Mouse (Mus musculus) CH12.LX (cell line): ENCODE measurements around the gene Pdia6. TPM values are rescaled to one million over a fixed set of nuclear protein-coding genes. Genes with fewer than 3 reads are reported as not detected.
A peak's percentile ranks its signal among the peaks of the same experiment; 100 is the strongest.

Source experiments
- DNase-seq: peaks from one replicate; pipeline ENCODE4 v3.0.0-alpha.2; 2013; ENCODE audit errors: extremely low read depth
- H3K27ac ChIP-seq: 2 replicates; pipeline ENCODE4 v1.5.1; 2012; ENCODE audit warnings: low read depth, mild to moderate bottlenecking, control low read depth, moderate library complexity; ENCODE audit not compliant: insufficient read depth
- H3K27me3 ChIP-seq: replicated peaks from 2 replicates; pipeline ENCODE3; 2012; ENCODE audit warnings: inconsistent platforms
- H3K36me3 ChIP-seq, 2 experiments: replicated peaks in 1 of 2; 2 replicates each; pipeline versions ENCODE3 to v1.6.1; 2012; ENCODE audit warnings: inconsistent platforms in 1 of 2, low read length in 1 of 2, mild to moderate bottlenecking in 1 of 2, mixed read lengths in 1 of 2, moderate library complexity in 1 of 2; ENCODE audit not compliant: control insufficient read depth in 1 of 2, insufficient read depth in 1 of 2
- H3K4me1 ChIP-seq, 2 experiments: 2 replicates each; pipeline ENCODE4 v1.6.1; 2012; ENCODE audit warnings: inconsistent platforms in 1 of 2, moderate library complexity in 1 of 2; ENCODE audit not compliant: insufficient read depth in 2 of 2, control insufficient read depth in 1 of 2
- H3K4me2 ChIP-seq: 2 replicates; pipeline ENCODE4 v1.6.1; 2012; ENCODE audit warnings: low read depth, mild to moderate bottlenecking, control low read depth; ENCODE audit not compliant: poor library complexity, insufficient read depth, severe bottlenecking
- H3K4me3 ChIP-seq, 3 experiments: fragments of 150-350 bp in 1 of 3; sonication (generic) in 1 of 3; replicated peaks in 1 of 3; 2 replicates each; pipeline versions ENCODE3 to v1.5.1; 2011 to 2012; ENCODE audit warnings: low read depth in 2 of 3, low read length in 2 of 3, mild to moderate bottlenecking in 2 of 3, moderate library complexity in 2 of 3, control low read depth in 1 of 3, improper control_type of control experiment in 1 of 3, inconsistent platforms in 1 of 3, mixed read lengths in 1 of 3; ENCODE audit not compliant: poor library complexity in 1 of 3
- H3K79me2 ChIP-seq: replicated peaks from 2 replicates; pipeline ENCODE4 v1.6.1; 2012; ENCODE audit warnings: mild to moderate bottlenecking, moderate library complexity; ENCODE audit not compliant: control insufficient read depth, poor library complexity, insufficient read depth, severe bottlenecking; ENCODE audit errors: extremely low read depth
- H3K9ac ChIP-seq: 2 replicates; pipeline ENCODE4 v1.6.1; 2012; ENCODE audit warnings: low read depth, mild to moderate bottlenecking, control low read depth, moderate library complexity; ENCODE audit not compliant: insufficient read depth
- H3K9me3 ChIP-seq: replicated peaks from 2 replicates; pipeline ENCODE3; 2012; ENCODE audit warnings: low read length, inconsistent platforms, mixed read lengths
- BHLHE40 ChIP-seq: IDR thresholded peaks from 2 replicates; pipeline ENCODE4 v1.6.1; 2011; ENCODE audit warnings: mild to moderate bottlenecking, low read depth, low read length, improper control_type of control experiment
- CHD1 ChIP-seq: IDR thresholded peaks from 2 replicates; pipeline ENCODE4 v1.6.1; 2012; ENCODE audit warnings: low read depth, low read length, improper control_type of control experiment, inconsistent platforms
- CHD2 ChIP-seq: IDR thresholded peaks from 2 replicates; pipeline ENCODE4 v1.6.1; 2011; ENCODE audit warnings: low read length, improper control_type of control experiment
- E2F4 ChIP-seq: IDR thresholded peaks from 2 replicates; pipeline ENCODE4 v1.6.1; 2011; ENCODE audit warnings: low read depth, low read length, improper control_type of control experiment; ENCODE audit not compliant: insufficient replicate concordance
- ELF1 ChIP-seq: IDR thresholded peaks from 2 replicates; pipeline ENCODE4 v1.6.1; 2014; ENCODE audit warnings: low read depth, mild to moderate bottlenecking, inconsistent platforms, low read length, improper control_type of control experiment
- ETS1 ChIP-seq: conservative IDR thresholded peaks from 2 replicates; pipeline ENCODE4 v1.6.1; 2012; ENCODE audit warnings: low read depth, mild to moderate bottlenecking, inconsistent platforms, low read length, improper control_type of control experiment, moderate library complexity
- HCFC1 ChIP-seq: IDR thresholded peaks from 2 replicates; pipeline ENCODE4 v1.6.1; 2012; ENCODE audit warnings: low read depth, mild to moderate bottlenecking, inconsistent platforms, low read length, improper control_type of control experiment
- IRF4 ChIP-seq: IDR thresholded peaks from 2 replicates; pipeline ENCODE4 v1.6.1; 2014; ENCODE audit warnings: low read depth, mild to moderate bottlenecking, inconsistent platforms, low read length, improper control_type of control experiment
- JUN ChIP-seq: IDR thresholded peaks from 2 replicates; pipeline ENCODE4 v1.6.1; 2011; ENCODE audit warnings: low read depth, mild to moderate bottlenecking, low read length, improper control_type of control experiment, moderate library complexity; ENCODE audit not compliant: insufficient read depth
- KAT2A ChIP-seq: IDR thresholded peaks from 2 replicates; pipeline ENCODE4 v1.6.1; 2012; ENCODE audit warnings: low read length, improper control_type of control experiment, inconsistent platforms; ENCODE audit not compliant: insufficient replicate concordance
- MAFK ChIP-seq: IDR thresholded peaks from 2 replicates; pipeline ENCODE4 v1.6.1; 2011; ENCODE audit warnings: low read length, improper control_type of control experiment; ENCODE audit not compliant: insufficient replicate concordance
- MAX ChIP-seq: IDR thresholded peaks from 2 replicates; pipeline ENCODE4 v1.6.1; 2011; ENCODE audit warnings: low read length, improper control_type of control experiment
- MAZ ChIP-seq: IDR thresholded peaks from 2 replicates; pipeline ENCODE4 v1.6.1; 2012; ENCODE audit warnings: low read depth, mild to moderate bottlenecking, inconsistent platforms, low read length, improper control_type of control experiment, moderate library complexity
- MXI1 ChIP-seq: IDR thresholded peaks from 2 replicates; pipeline ENCODE4 v1.6.1; 2011; ENCODE audit warnings: mild to moderate bottlenecking, low read depth, low read length, improper control_type of control experiment
- MYC ChIP-seq: IDR thresholded peaks from 2 replicates; pipeline ENCODE4 v1.6.1; 2011; ENCODE audit warnings: low read depth, mild to moderate bottlenecking, improper control_type of control experiment, low read length
- NELFE ChIP-seq: IDR thresholded peaks from 2 replicates; pipeline ENCODE4 v1.6.1; 2011; ENCODE audit warnings: low read depth, low read length, improper control_type of control experiment
- NRF1 ChIP-seq: IDR thresholded peaks from 2 replicates; pipeline ENCODE4 v1.6.1; 2014; ENCODE audit warnings: low read depth, mild to moderate bottlenecking, inconsistent platforms, low read length, improper control_type of control experiment, moderate library complexity
- POLR2A ChIP-seq: IDR thresholded peaks from 2 replicates; pipeline ENCODE4 v1.6.1; 2011; ENCODE audit warnings: low read depth, mild to moderate bottlenecking, improper control_type of control experiment, low read length
- POLR2AphosphoS2 ChIP-seq: IDR thresholded peaks from 2 replicates; pipeline ENCODE4 v1.6.1; 2011; ENCODE audit warnings: low read depth, low read length, improper control_type of control experiment
- RCOR1 ChIP-seq: conservative IDR thresholded peaks from 2 replicates; pipeline ENCODE4 v1.6.1; 2012; ENCODE audit warnings: low read depth, mild to moderate bottlenecking, inconsistent platforms, low read length, improper control_type of control experiment
- SIN3A ChIP-seq: IDR thresholded peaks from 2 replicates; pipeline ENCODE4 v1.6.1; 2012; ENCODE audit warnings: low read length, improper control_type of control experiment, inconsistent platforms
- TBP ChIP-seq: conservative IDR thresholded peaks from 2 replicates; pipeline ENCODE4 v1.6.1; 2011; ENCODE audit warnings: low read depth, low read length, improper control_type of control experiment
- TCF12 ChIP-seq: IDR thresholded peaks from 2 replicates; pipeline ENCODE4 v1.6.1; 2014; ENCODE audit warnings: low read depth, mild to moderate bottlenecking, inconsistent platforms, low read length, improper control_type of control experiment
- USF1 ChIP-seq: IDR thresholded peaks from 2 replicates; pipeline ENCODE4 v1.6.1; 2014; ENCODE audit warnings: low read depth, mild to moderate bottlenecking, inconsistent platforms, low read length, improper control_type of control experiment
- ZC3H11A ChIP-seq: IDR thresholded peaks from 2 replicates; pipeline ENCODE4 v1.6.1; 2012; ENCODE audit warnings: low read depth, mild to moderate bottlenecking, inconsistent platforms, low read length, improper control_type of control experiment
- ZMIZ1 ChIP-seq: IDR thresholded peaks from 2 replicates; pipeline ENCODE4 v1.6.1; 2012; ENCODE audit warnings: low read depth, mild to moderate bottlenecking, inconsistent platforms, low read length, improper control_type of control experiment
- ZNF384 ChIP-seq: IDR thresholded peaks from 2 replicates; pipeline ENCODE4 v1.6.1; 2012; ENCODE audit warnings: low read depth, low read length, improper control_type of control experiment, inconsistent platforms
- dilution Hi-C: fragments of 300-500 bp; cut with MboI; formaldehyde crosslinking; loops from 2 replicates; pipeline ENCODE4 v1.14.3; 2020; ENCODE audit warnings: low sequenced_read_pairs; ENCODE audit not compliant: extremely low pct_unique_long_range_greater_than_20kb, extremely low pct_ligation_motif_present
- in situ Hi-C: fragments of 300-500 bp; cut with MboI; formaldehyde crosslinking; loops from 3 replicates; pipeline ENCODE4 v1.14.3; 2019; ENCODE audit warnings: low sequenced_read_pairs, low pct_ligation_motif_present, low pct_unique_long_range_greater_than_20kb, mixed read lengths
- polyA plus RNA-seq: library from polyadenylated mRNA; unstranded; fragments of >175 nt; gene quantifications from 2 replicates; pipeline ENCODE4 v1.2.1, GENCODE M21; 2012; ENCODE audit warnings: low read depth; ENCODE audit not compliant: insufficient read length
- total RNA-seq, 2 experiments: library from RNA; depleted of rRNA; stranded (reverse); fragments of 300-350 nt in 1 of 2; fragments of >200 nt in 1 of 2; gene quantifications; 2 replicates each; pipeline ENCODE4 v1.2.3; 2012 to 2014

The Pdia6 gene
- 359 and 526 TPM in 2 replicates for total RNA-seq (2012; rRNA removed)
- 408 and 443 TPM in 2 replicates for total RNA-seq (2014; rRNA removed)
- 382 and 481 TPM in 2 replicates for polyA plus RNA-seq

DNA sequence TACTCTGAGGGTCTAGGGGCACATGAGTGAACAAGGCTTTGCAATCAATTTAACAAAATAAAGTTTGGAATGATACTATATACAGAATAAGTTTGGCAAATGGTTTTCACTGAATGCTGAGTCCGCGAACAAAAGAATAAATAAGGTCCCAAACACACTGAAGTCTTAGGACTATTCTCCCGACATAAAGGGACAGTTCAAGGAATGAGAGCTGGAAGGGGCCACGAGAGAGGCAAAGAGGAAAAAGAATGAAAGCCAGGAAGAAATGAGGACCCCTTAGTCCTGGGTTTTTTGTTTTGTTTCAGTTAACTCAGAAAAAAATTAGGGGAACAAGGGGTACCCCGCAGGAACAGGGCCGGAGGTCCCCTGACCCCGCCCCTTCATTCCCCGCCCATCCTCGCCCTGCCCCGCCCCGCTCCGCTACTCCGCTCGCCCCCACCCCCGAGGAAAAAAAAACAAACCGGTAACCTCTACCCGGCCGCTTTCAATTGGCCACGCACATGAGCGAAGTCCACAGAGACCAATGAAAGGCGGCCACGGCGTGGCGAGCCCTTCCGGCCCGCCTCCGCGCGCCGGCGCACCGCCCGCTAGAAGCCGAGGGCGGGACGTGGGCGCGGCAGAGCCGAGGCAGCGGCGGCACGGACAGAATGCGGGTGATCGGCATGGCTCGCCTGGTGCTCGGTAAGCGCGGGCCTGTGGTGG lies at the start of gene Pdia6:
Pdia6 (plus strand) TSS at position 575 of the 702 bp plus-strand sequence.
- peaks cover 20 to 26% of the 10 kb centered on the region in 2 experiments for H3K36me3 ChIP-seq
- H3K27ac ChIP-seq, result no peak within 1 kb of the TSS
- peaks cover 4% of the 10 kb centered on the region for H3K9me3 ChIP-seq
- H3K4me3 ChIP-seq, result peak within 1 kb of the TSS; percentile 93 to 96 (median 94)
- DNase-seq, result peak; percentile 94
- in situ Hi-C loops (loop anchor here (10.0 to 25.0 kb wide), 2 partner anchors 231 to 454 kb away; partner anchors contain the start of genes E2f6 and Greb1), dilution Hi-C loops (no loop called here)
- peak; percentile 66; the same call in 1 of the 2 replicates for TF ChIP-seq POLR2AphosphoS2
- peak; percentile 88 for TF ChIP-seq NRF1
- TF ChIP-seq MAZ, result peak; percentile 94
- peak; percentile 89 for TF ChIP-seq ELF1
- peak; percentile 93 for TF ChIP-seq MXI1
- no peak for TF ChIP-seq CHD1
- no peak for TF ChIP-seq ETS1
- TF ChIP-seq ZMIZ1, result peak; percentile 78; the same call in 1 of the 2 replicates
- TF ChIP-seq BHLHE40, result no peak
- TF ChIP-seq IRF4, result no peak
- TF ChIP-seq MYC, result no peak
- no peak for TF ChIP-seq RCOR1
- TF ChIP-seq POLR2A, result peak; percentile 88
- peak; percentile 89; the same call in 1 of the 2 replicates for TF ChIP-seq SIN3A
- TF ChIP-seq TCF12, result peak; percentile 85
- TF ChIP-seq NELFE, result peak; percentile 77
- TF ChIP-seq ZC3H11A, result no peak
- TF ChIP-seq MAFK, result no peak
- TF ChIP-seq E2F4, result no peak
- TF ChIP-seq USF1, result no peak
- peak; percentile 96 for TF ChIP-seq ZNF384
- peak; percentile 91 for TF ChIP-seq CHD2
- peak; percentile 67 for TF ChIP-seq HCFC1
- TF ChIP-seq KAT2A, result no peak
- TF ChIP-seq JUN, result no peak
- 0 out of 2 replicates have a peak, but pooled peaks have one; percentile 52 for TF ChIP-seq TBP
- TF ChIP-seq MAX, result peak; percentile 32; the same call in 1 of the 2 replicates
- TF ChIP-seq, all 38 proteins: peak for 15
- Histone ChIP-seq H3K4me1 (peaks cover 20 to 54% of the 10 kb centered on the region in 2 experiments), H3K27me3 (no peaks in the 10 kb centered on the region), H3K9ac (peak within 1 kb of the TSS; percentile 67), H3K4me2 (peak within 1 kb of the TSS; percentile 74), H3K79me2 (peaks cover 36% of the 10 kb centered on the region)
